Mouse (Mus musculus) limb, embryonic 13.5 days (tissue): ENCODE results near the gene Plagl1. TPM values are rescaled to one million over a fixed set of nuclear protein-coding genes. Genes with fewer than 3 reads are reported as not detected.

Source experiments
- ATAC-seq: fragments of 200-750 bp; cut with Nextera tagmentation; 2 replicates; pipeline ENCODE4 v1.8.0; 2017; ENCODE audit warnings: low read depth, moderate number of reproducible peaks, moderate TSS enrichment; ENCODE audit not compliant: low FRiP score
- H3K27ac ChIP-seq: fragments of 300-500 bp; sonication (generic); 2 replicates; pipeline ENCODE4 v1.5.1; 2015; ENCODE audit warnings: inconsistent platforms, mild to moderate bottlenecking, moderate library complexity
- H3K27me3 ChIP-seq: fragments of 300-500 bp; sonication (generic); 2 replicates; pipeline ENCODE4 v1.6.1; 2015; ENCODE audit warnings: mild to moderate bottlenecking, inconsistent platforms
- H3K36me3 ChIP-seq: fragments of 300-500 bp; sonication (generic); 2 replicates; pipeline ENCODE4 v1.6.1; 2015; ENCODE audit warnings: inconsistent platforms, mild to moderate bottlenecking, moderate library complexity
- H3K4me1 ChIP-seq: fragments of 300-500 bp; sonication (generic); 2 replicates; pipeline ENCODE4 v1.6.1; 2015; ENCODE audit warnings: inconsistent platforms
- H3K4me2 ChIP-seq: fragments of 300-500 bp; sonication (generic); replicated peaks from 2 replicates; pipeline ENCODE4 v1.6.1; 2015; ENCODE audit warnings: inconsistent platforms, mild to moderate bottlenecking, moderate library complexity
- H3K4me3 ChIP-seq: fragments of 300-500 bp; sonication (generic); 2 replicates; pipeline ENCODE4 v1.5.1; 2015; ENCODE audit warnings: moderate library complexity, mild to moderate bottlenecking, inconsistent platforms
- H3K9ac ChIP-seq: fragments of 300-500 bp; sonication (generic); 2 replicates; pipeline ENCODE4 v1.6.1; 2015; ENCODE audit warnings: mild to moderate bottlenecking, inconsistent platforms
- H3K9me3 ChIP-seq: fragments of 300-500 bp; sonication (generic); 2 replicates; pipeline ENCODE4 v1.6.1; 2016; ENCODE audit warnings: inconsistent platforms
- WGBS: fragments of 180-500 bp; shearing (Covaris S2); methylation state at CpG from one replicate; pipeline ENCODE4 v1.1.7; 2015; 5-methylcytosine and 5-hydroxymethylcytosine counted together
- polyA plus RNA-seq: library from polyadenylated mRNA; unstranded; fragments of >200 nt; fragmentation: Nextera tagmentation; extraction: Ambion mirVana; gene quantifications from 2 replicates; pipeline ENCODE4 v1.2.1, GENCODE M21; 2015

Plagl1 gene
- polyA plus RNA-seq, 1 experiment from 2014 or later: 180 TPM

DNA sequence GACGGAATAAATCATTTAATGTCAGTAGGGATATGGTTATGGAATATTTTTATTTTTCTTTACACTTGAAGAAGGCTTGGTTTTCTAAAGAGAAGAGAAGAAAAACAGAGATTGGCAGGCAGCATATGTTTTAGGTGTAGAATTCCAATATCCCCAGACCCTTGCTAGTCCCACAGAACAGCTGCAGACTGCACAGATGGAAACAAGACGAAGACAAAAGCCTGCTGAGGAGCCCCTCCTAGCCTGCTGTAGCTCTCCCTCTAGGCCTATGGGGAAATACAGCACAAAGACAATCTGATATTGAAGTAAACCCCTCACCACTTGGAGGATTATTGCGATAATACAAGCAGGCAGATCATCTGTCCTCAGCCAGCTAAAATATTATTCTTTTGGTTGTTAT is 90.1 kb downstream of the Plagl1 start:
- no peaks in the 10 kb centered on the region for H3K36me3 ChIP-seq
- H3K4me2 ChIP-seq: no peak overlapping the region
- H3K9me3 ChIP-seq: no peaks in the 10 kb centered on the region
- 64% methylated on average over 3 of the region's 3 CpGs for WGBS
- no peak overlapping the region for H3K4me3 ChIP-seq
- no peak overlapping the region for H3K27ac ChIP-seq
- no peaks in the 10 kb centered on the region for H3K27me3 ChIP-seq
- peaks cover 11% of the 10 kb centered on the region; the same call in 1 of the 2 replicates for H3K4me1 ChIP-seq
- H3K9ac ChIP-seq: no peak overlapping the region
- peak; percentile 82 for ATAC-seq

DNA sequence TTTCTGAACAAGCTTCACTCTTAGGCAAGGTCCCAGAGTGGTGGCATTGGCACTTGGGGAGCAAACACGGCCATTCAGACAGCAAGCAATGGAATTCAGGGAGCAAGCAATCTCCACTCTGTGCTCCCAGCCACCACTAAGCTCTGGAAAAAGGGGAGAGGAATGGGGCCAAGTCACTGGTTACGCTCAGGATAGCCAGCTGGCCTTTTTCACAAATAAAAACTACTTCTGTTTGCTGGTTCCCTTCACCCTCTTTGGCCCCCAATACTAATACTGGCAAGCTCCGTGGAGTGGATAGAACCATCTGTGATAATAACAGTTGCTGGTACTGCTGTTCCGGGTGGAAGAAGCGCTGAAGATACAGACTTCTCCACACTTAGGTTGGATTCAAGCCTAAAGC is 91.0 kb downstream of the Plagl1 start:
- no peak for ATAC-seq
- WGBS: 80% methylated on average over 5 of the region's 5 CpGs
- Histone ChIP-seq H3K4me2 (no peak overlapping the region), H3K9ac (no peak overlapping the region), H3K9me3 (no peaks in the 10 kb centered on the region), H3K27ac (no peak overlapping the region), H3K36me3 (no peaks in the 10 kb centered on the region), H3K4me3 (no peak overlapping the region), H3K4me1 (peaks cover 11% of the 10 kb centered on the region; the same call in 1 of the 2 replicates), H3K27me3 (no peaks in the 10 kb centered on the region)

DNA sequence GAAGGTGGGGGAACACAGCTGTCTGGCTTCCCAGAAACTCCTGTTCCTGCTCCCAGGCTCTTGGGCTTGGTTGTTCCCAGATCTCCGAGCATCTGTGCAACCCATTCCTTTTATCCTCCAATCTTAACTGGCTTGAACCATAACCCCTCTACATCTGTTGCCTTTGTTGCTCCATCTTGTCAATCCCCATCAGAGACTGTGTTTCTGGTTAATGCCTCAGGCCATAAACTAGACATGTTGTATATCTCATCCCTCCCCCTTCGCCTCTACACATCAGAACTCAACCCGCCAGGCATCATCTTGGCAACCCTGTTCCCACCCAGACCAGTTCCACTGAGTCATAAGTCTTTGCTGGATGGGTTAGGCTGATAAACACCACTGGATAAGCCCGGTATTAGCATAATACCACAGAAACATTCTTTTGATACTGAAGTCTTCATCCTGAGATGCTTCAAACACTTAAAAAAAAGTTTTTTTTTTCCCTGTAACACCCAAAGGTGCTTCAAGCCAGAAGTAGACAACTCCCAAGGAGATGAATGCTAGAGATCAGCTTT is 92.6 kb downstream of the Plagl1 start:
- H3K9ac ChIP-seq: no peak overlapping the region
- H3K36me3 ChIP-seq: no peaks in the 10 kb centered on the region
- H3K27me3 ChIP-seq: no peaks in the 10 kb centered on the region
- H3K9me3 ChIP-seq: no peaks in the 10 kb centered on the region; the same call in 1 of the 2 replicates
- WGBS: 72% methylated on average over 4 of the region's 4 CpGs
- ATAC-seq: no peak
- no peak overlapping the region for H3K4me2 ChIP-seq
- H3K27ac ChIP-seq: no peak overlapping the region
- H3K4me3 ChIP-seq: no peak overlapping the region
- peaks cover 11% of the 10 kb centered on the region; the same call in 1 of the 2 replicates for H3K4me1 ChIP-seq

DNA sequence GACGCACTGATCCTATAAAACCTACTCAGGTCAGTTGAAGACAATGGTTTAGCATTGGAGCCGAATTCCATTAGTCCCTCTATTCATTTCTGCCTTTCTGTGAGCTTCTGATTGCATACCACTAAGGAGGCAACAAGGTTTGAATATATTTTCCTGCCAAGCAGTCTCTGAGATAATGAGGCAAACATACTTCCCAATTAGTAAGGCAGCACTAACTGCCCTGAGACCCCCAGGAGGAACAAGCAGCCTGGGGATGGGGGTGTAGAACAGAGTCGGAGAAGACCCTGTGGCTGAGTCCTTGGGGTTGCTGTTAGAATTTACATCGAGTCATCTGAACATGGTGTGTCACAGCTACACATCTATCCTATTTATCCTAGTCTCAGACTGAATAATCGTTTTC is 95.1 kb downstream of the Plagl1 start:
- Histone ChIP-seq H3K4me1 (0 out of 2 replicates have a peak, but pooled peaks cover 7% of the 10 kb centered on the region), H3K27ac (no peak overlapping the region)
- ATAC-seq: no peak

DNA sequence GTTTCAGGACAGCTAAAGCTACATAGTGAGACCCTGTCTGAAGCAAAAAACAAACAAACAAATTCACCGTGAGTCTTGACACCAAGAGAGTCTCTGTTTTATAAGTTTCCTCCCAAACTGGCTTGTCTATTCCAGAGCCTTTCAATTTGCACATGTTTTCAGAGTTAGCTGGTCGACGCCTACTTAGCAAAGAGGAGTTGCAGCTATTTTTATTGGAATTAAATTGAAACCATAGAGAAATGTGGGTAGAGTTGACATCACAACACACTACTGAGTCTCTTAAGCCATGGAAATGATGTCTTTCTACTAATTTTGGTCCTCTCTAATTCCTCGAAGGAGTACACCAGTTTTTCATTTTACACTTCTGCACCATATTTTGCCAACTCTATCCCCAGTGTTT is 100.6 kb downstream of the Plagl1 start:
- Histone ChIP-seq H3K27ac (no peak overlapping the region), H3K4me1 (no peaks in the 10 kb centered on the region), H3K9ac (no peak overlapping the region), H3K4me3 (no peak overlapping the region), H3K9me3 (peaks cover 5% of the 10 kb centered on the region), H3K4me2 (no peak overlapping the region), H3K27me3 (no peaks in the 10 kb centered on the region), H3K36me3 (no peaks in the 10 kb centered on the region)
- no peak for ATAC-seq
- WGBS: 78% methylated on average over 4 of the region's 4 CpGs

More for the DNA sequence above, 95.1 kb downstream of the Plagl1 start:
- Histone ChIP-seq H3K4me3 (no peak overlapping the region), H3K4me2 (no peak overlapping the region), H3K9ac (no peak overlapping the region), H3K27me3 (no peaks in the 10 kb centered on the region), H3K36me3 (no peaks in the 10 kb centered on the region), H3K9me3 (no peaks in the 10 kb centered on the region; the same call in 1 of the 2 replicates)
- 79% methylated on average over 5 of the region's 5 CpGs for WGBS

DNA sequence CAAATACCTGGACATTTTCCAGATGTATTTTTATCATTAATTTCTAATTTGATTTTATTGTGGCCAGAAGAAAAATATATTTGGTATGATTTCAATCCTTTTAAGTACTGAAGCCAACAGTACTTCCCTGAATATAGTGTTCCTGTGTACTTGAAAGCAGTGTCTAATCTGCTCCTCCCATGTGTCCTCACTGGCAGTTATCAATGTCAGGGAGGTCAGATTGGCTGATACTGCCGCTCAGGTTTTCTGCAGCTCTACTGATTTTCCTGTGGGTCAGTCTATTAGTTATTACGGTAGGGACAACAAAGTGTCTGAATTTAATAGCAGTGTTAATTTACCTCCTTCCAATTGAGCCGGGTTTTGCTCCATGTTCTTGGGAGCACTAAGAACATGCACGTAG is 101.7 kb downstream of the Plagl1 start:
- H3K9ac ChIP-seq: no peak overlapping the region

DNA sequence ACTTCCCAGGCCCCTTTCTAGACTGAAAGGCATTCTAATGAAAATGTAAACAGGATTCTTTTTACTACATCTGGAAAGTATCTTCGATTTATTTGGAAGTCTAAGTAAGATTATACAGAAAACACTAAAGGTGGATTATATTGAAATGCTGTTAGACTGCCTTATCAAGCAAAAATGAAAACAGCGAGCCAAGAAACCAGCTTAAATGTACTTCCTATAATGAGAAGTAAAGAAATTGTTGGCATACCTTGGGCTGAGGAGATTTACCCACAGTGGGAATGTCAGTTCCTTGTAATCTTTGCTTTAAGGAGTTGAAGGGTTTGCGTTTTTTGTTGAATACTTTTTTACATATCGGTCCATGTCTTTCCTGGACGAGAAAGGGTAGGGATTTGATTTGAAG is 108.2 kb downstream of the Plagl1 start:
- Histone ChIP-seq H3K9me3 (peaks cover 5% of the 10 kb centered on the region; the same call in 1 of the 2 replicates), H3K27me3 (no peaks in the 10 kb centered on the region), H3K9ac (no peak overlapping the region), H3K4me2 (no peak overlapping the region), H3K27ac (0 out of 2 replicates have a peak overlapping the region, but pooled peaks have one; percentile 10), H3K4me1 (peaks cover 40% of the 10 kb centered on the region), H3K36me3 (no peaks in the 10 kb centered on the region), H3K4me3 (no peak overlapping the region)
- no peak for ATAC-seq
- WGBS: 71% methylated on average over 5 of the region's 5 CpGs

More for the DNA sequence above, 101.7 kb downstream of the Plagl1 start:
- H3K36me3 ChIP-seq: no peaks in the 10 kb centered on the region
- no peak for ATAC-seq
- no peak overlapping the region for H3K4me3 ChIP-seq
- no peaks in the 10 kb centered on the region for H3K4me1 ChIP-seq
- 69% methylated on average over 4 of the region's 4 CpGs for WGBS
- no peak overlapping the region for H3K27ac ChIP-seq
- peaks cover 5% of the 10 kb centered on the region for H3K9me3 ChIP-seq
- H3K4me2 ChIP-seq: no peak overlapping the region
- H3K27me3 ChIP-seq: no peaks in the 10 kb centered on the region

DNA sequence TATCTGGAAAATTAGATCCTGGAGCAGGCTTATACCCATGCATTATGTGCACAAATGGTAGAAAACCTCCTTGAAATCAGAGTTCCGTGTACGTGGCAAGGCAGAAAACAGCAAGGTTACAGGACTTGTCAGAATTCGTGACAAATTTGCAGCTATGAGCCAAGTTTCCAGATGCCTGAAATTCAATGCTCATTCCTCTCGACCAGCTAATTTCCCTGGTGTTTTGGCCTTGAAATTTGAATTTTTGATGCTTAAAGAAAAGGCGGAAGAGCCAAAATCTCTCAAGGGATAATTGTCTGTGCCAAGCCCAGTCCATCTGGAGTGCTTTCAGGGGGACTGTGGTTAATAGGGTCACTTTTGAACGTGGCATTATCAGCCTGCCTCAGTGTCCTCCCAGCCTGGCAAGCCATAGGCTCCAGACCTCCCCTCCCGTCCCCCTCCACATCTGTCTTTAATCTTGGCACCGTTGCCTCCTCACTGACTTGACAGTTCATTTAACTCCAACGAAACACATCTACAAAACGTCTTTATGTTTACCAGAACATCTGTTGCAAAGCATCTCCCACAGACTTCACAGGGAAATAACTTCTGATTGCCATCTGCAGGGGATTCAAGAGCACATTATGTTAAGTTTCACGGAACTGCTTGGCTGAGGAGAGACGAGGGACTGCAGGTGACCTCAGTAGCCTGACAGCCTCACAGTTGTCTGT is 110.6 kb downstream of the Plagl1 start:
- Histone ChIP-seq H3K27ac (peak overlapping the region; percentile 33), H3K4me3 (no peak overlapping the region), H3K4me2 (peak overlapping the region; percentile 27; the same call in 1 of the 2 replicates), H3K9ac (no peak overlapping the region), H3K9me3 (no peaks in the 10 kb centered on the region), H3K27me3 (no peaks in the 10 kb centered on the region), H3K4me1 (peaks cover 43% of the 10 kb centered on the region), H3K36me3 (0 out of 2 replicates have a peak, but pooled peaks cover under 1% of the 10 kb centered on the region)
- 11% methylated on average over 12 of the region's 12 CpGs for WGBS
- peak; percentile 70 for ATAC-seq

DNA sequence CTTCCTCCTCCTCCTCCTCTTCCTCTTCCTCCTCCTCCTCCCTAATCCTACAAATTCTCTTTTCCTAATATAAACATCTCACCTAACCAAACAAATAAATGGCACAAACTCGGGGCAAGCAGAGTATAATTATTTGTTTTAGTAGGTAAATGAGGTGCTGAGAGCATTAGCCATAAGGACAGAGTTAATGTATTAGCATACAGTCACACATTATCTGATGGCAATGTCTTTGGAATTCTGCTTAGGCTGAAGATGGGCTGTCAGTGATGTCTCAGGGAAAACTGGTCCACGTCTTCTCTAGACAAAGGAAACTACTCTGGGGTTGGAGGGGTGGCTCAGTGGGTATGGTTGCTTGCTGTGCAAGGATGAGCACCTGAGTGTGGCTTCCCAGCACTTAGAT is 111.2 kb downstream of the Plagl1 start:
- Histone ChIP-seq H3K9me3 (no peaks in the 10 kb centered on the region), H3K4me1 (peaks cover 43% of the 10 kb centered on the region), H3K4me2 (peak overlapping the region; percentile 27; the same call in 1 of the 2 replicates), H3K4me3 (no peak overlapping the region), H3K27me3 (no peaks in the 10 kb centered on the region), H3K9ac (no peak overlapping the region), H3K36me3 (peaks cover 6% of the 10 kb centered on the region), H3K27ac (peak overlapping the region; percentile 33; the same call in 1 of the 2 replicates)
- WGBS: 27% methylated on average over 2 of the region's 2 CpGs
- no peak for ATAC-seq

DNA sequence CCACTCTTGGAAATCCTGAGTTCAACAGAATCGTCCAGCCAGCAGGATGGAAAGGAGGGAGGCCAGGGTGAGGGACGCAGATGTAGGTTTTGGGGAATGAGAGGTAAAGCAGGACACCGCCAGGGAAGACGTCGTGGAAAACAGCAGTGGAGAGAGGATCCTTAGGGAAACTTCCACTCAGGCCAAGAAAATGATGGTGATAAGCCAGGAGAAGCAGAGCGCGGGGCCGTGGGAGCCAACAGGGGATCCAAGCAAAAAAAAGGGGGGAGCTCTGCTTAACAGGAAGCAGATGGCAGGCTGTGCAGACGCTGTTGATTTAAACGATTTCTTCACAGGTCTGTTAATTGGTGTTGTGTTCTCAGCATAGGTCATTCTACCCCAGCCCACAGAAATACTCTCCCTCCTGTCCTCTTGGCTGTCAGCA is 112.5 kb downstream of the Plagl1 start:
- Histone ChIP-seq H3K36me3 (peaks cover 18% of the 10 kb centered on the region), H3K9ac (no peak overlapping the region), H3K27ac (peak overlapping the region; percentile 52; the same call in 1 of the 2 replicates), H3K27me3 (no peaks in the 10 kb centered on the region), H3K4me2 (peak overlapping the region; percentile 32), H3K9me3 (no peaks in the 10 kb centered on the region), H3K4me3 (no peak overlapping the region), H3K4me1 (peaks cover 43% of the 10 kb centered on the region)
- ATAC-seq: peak; percentile 70
- 15% methylated on average over 10 of the region's 10 CpGs for WGBS

DNA sequence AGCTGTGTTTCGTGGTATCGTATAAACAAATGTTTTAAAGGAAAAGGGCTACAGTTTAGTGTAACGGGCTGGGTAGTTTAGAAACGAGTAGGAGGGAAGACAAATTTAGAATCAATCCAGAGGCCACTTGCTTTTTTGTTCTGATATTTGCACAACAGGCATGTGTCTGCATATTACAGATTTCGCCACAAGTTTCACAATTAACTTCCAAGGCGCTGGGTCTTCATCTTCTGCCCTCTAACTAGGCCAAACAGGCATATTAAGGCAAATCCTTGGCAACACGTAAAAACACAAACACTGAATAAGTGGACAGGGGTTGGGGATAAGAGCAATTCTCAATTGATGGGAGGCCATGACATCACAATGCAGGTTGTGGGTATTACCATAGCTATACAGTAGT is 115.6 kb downstream of the Plagl1 start:
- no peak overlapping the region for H3K4me3 ChIP-seq
- no peaks in the 10 kb centered on the region for H3K9me3 ChIP-seq
- H3K27ac ChIP-seq: no peak overlapping the region
- ATAC-seq: no peak
- H3K27me3 ChIP-seq: no peaks in the 10 kb centered on the region
- H3K4me1 ChIP-seq: peaks cover 23% of the 10 kb centered on the region
- peaks cover 47% of the 10 kb centered on the region for H3K36me3 ChIP-seq
- no peak overlapping the region for H3K4me2 ChIP-seq
- no peak overlapping the region for H3K9ac ChIP-seq
- WGBS: 75% methylated on average over 7 of the region's 7 CpGs

DNA sequence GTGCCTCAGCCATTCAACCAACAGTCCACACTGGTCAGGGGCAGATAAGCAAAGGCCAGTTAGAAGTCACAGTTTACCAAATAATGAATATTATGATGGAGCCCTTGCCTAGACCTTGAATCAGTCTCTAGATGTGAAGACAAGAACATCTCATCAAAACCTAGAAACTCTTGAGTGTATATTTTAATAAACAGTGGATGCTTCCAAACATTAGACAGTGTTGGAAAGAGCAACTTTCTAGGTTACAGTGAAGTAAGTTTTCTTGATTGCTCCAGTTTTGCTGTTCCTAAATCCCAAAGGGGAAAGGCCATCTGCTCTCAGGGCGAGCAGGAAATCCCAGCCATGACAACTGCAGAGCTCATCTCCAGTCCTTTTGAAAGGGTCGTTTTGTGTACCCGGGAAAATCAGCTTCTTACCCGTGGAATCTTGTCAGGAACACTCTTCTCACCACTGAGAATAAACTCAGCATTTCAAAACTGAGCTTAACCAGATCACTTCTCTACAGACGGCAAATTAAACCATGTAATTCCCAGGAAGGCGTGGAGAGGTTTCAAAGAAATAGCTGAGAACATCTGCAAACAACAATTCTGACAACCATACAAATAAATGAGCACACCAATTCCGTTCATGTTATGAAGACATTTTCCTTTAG is 117.8 kb downstream of the Plagl1 start, which contains the start of gene Zc2hc1b:
TSS of gene Zc2hc1b (minus strand) at position 51 of the 652 bp plus-strand sequence.
- H3K9ac ChIP-seq: no peak within 1 kb of the TSS
- H3K4me2 ChIP-seq: no peak within 1 kb of the TSS
- no peak within 1 kb of the TSS for H3K27ac ChIP-seq
- no peaks in the 10 kb centered on the region for H3K27me3 ChIP-seq
- H3K9me3 ChIP-seq: no peaks in the 10 kb centered on the region
- no peak for ATAC-seq
- 78% methylated on average over 7 of the region's 7 CpGs for WGBS
- peaks cover 65% of the 10 kb centered on the region for H3K36me3 ChIP-seq
- no peak within 1 kb of the TSS for H3K4me3 ChIP-seq
- peaks cover 4% of the 10 kb centered on the region for H3K4me1 ChIP-seq
